Mouse (Mus musculus) layer of hippocampus, adult 18-20 months (tissue): ENCODE measurements around the gene Arhgap44. TPM values are rescaled to one million over a fixed set of nuclear protein-coding genes. Genes with fewer than 3 reads are reported as not detected.

Experiments used
- DNase-seq, 2 experiments: peaks; one replicate each; pipeline ENCODE4 v3.0.0; 2022; ENCODE audit warnings: low spot score in 2 of 2
- microRNA-seq, 2 experiments: library from miRNA; unstranded; fragments of <30 nt; microRNA quantifications; one replicate each; pipeline ENCODE4 v1.2.0; 2021
- total RNA-seq, 2 experiments: library from RNA; stranded (reverse); gene quantifications; 2 replicates each; pipeline ENCODE4 v1.2.3; 2021

Gene Arhgap44
- total RNA-seq, 2 experiments from 2014 or later: 117 to 126 TPM

GRCm38 (mm10) chr11:65016754-65017153 lies 146.0 kb downstream of the Arhgap44 start:
- DNase-seq: no peak

GRCm38 (mm10) chr11:65013906-65014305 lies 148.9 kb downstream of the Arhgap44 start:
- no peak for DNase-seq

- DNase-seq: peak in 1 of 2 experiments; percentile 30
Observed at GRCm38 (mm10) chr11:65006047-65006446, 156.7 kb downstream of the Arhgap44 start.

GRCm38 (mm10) chr11:65004836-65005235 lies 157.9 kb downstream of the Arhgap44 start:
- DNase-seq: no peak

GRCm38 (mm10) chr11:65003611-65004010 lies 159.2 kb downstream of the Arhgap44 start:
- no peak for DNase-seq

- no peak for DNase-seq
Observed at GRCm38 (mm10) chr11:65001729-65002128, 161.0 kb downstream of the Arhgap44 start.

GRCm38 (mm10) chr11:64999685-65000084 lies 163.1 kb downstream of the Arhgap44 start:
- peak in 1 of 2 experiments; percentile 57 for DNase-seq

- no peak for DNase-seq
Observed at GRCm38 (mm10) chr11:64998439-64998838, 164.3 kb downstream of the Arhgap44 start.

- DNase-seq: no peak
Observed at GRCm38 (mm10) chr11:64988556-64988955, 174.2 kb downstream of the Arhgap44 start.

GRCm38 (mm10) chr11:64979489-64979845 lies 183.3 kb downstream of the Arhgap44 start:
- no peak for DNase-seq

- DNase-seq: peak; percentile 97 to 99
Observed at GRCm38 (mm10) chr11:64978720-64979488, 183.9 kb downstream of the Arhgap44 start, which contains the start of gene Elac2. Elac2 (plus strand) TSS chr11:64979038.

GRCm38 (mm10) chr11:64972418-64972817 lies 190.3 kb downstream of the Arhgap44 start:
- no peak for DNase-seq

- DNase-seq: no peak
Observed at GRCm38 (mm10) chr11:64971471-64971988, 191.2 kb downstream of the Arhgap44 start.

- no peak for DNase-seq
Observed at GRCm38 (mm10) chr11:64968939-64969342, 193.8 kb downstream of the Arhgap44 start.

GRCm38 (mm10) chr11:64968507-64968906 lies 194.3 kb downstream of the Arhgap44 start:
- DNase-seq: peak; percentile 59 to 83

GRCm38 (mm10) chr11:64962629-64963028 lies 200.1 kb downstream of the Arhgap44 start:
- no peak for DNase-seq

- no peak for DNase-seq
Observed at GRCm38 (mm10) chr11:64956962-64957729, 205.6 kb downstream of the Arhgap44 start.

Small RNAs within 50 kb of the gene (microRNA-seq; reads per million reads assigned to microRNA genes)
- gene Gm25991: 0 reads per million in 2 experiments

Other genes with a start within 250 kb of the Arhgap44 start
- gene Elac2, start 183.9 kb downstream of the Arhgap44 start, total RNA-seq: 10 to 100 TPM; 25.0 to 26.0 TPM
- gene 1700086D15Rik, start 3.1 kb downstream of the Arhgap44 start, total RNA-seq: 1 to 10 TPM; 1.2 to 2.0 TPM
- gene Myocd, start 107.0 kb upstream of the Arhgap44 start, total RNA-seq: under 1 TPM; 0.20 to 0.28 TPM